Mouse (Mus musculus): ENCODE data around the gene Pnp. TPM values are rescaled to one million over a fixed set of nuclear protein-coding genes. Genes with fewer than 3 reads are reported as not detected.

The Pnp gene
- 21.0 and 25.1 TPM in 2 replicates for polyA plus RNA-seq (2012; rRNA removed)

GRCm38 (mm10) chr14:50930754-50931492 is at the start of gene Pnp, which contains the start of gene Pip4p1:
TSS of gene Pnp (plus strand) at chr14:50931082.
TSS of gene Pip4p1 (minus strand) at chr14:50930856.
- DNase-seq, result peak; percentile 99 to 100

GRCm38 (mm10) chr14:50891621-50892020 is 39.3 kb upstream of the Pnp start:
- TF ChIP-seq POLR2A (IDR thresholded peaks at IDR 0.05; ENCODE audit: borderline replicate concordance, insufficient read depth, low read length), result no peak
- no peak for TF ChIP-seq CTCF (IDR thresholded peaks at IDR 0.05; ENCODE audit: borderline replicate concordance, insufficient read depth, low read depth, low read length)
- no peak overlapping the region for H3K27ac ChIP-seq (ENCODE audit: insufficient read depth, low read length)
- H3K27me3 ChIP-seq (ENCODE audit: control insufficient read depth, insufficient read depth, low read length), result no peaks in the 10 kb centered on the region
- H3K4me1 ChIP-seq (ENCODE audit: control insufficient read depth, insufficient read depth, low read length), result peaks cover 14% of the 10 kb centered on the region
- H3K4me3 ChIP-seq (replicated peaks; ENCODE audit: insufficient read depth, low read depth, low read length), result no peak overlapping the region
- 94% methylated on average over 8 of the region's 8 CpGs for WGBS
- DNase-seq, result no peak

More at GRCm38 (mm10) chr14:50930754-50931492, at the start of gene Pnp, which contains the start of gene Pip4p1:
- Histone ChIP-seq H3K27me3 (ENCODE audit: control insufficient read depth, insufficient read depth, low read length) (no peaks in the 10 kb centered on the region), H3K4me1 (ENCODE audit: control insufficient read depth, insufficient read depth, low read length) (no peaks in the 10 kb centered on the region), H3K4me3 (replicated peaks; ENCODE audit: insufficient read depth, low read depth, low read length) (peak within 1 kb of the TSS; percentile 82), H3K27ac (ENCODE audit: insufficient read depth, low read length) (peak within 1 kb of the TSS; percentile 69)
- TF ChIP-seq POLR2A (IDR thresholded peaks at IDR 0.05; ENCODE audit: borderline replicate concordance, insufficient read depth, low read length), result peak; percentile 74
- no peak for TF ChIP-seq CTCF (IDR thresholded peaks at IDR 0.05; ENCODE audit: borderline replicate concordance, insufficient read depth, low read depth, low read length)
- WGBS, result under 1% methylated on average over 68 of the region's 68 CpGs

GRCm38 (mm10) chr14:50892091-50892490 is 38.8 kb upstream of the Pnp start:
- H3K27me3 ChIP-seq (ENCODE audit: control insufficient read depth, insufficient read depth, low read length), result no peaks in the 10 kb centered on the region
- no peak for TF ChIP-seq CTCF (IDR thresholded peaks at IDR 0.05; ENCODE audit: borderline replicate concordance, insufficient read depth, low read depth, low read length)
- TF ChIP-seq POLR2A (IDR thresholded peaks at IDR 0.05; ENCODE audit: borderline replicate concordance, insufficient read depth, low read length), result no peak
- WGBS, result 88% methylated on average over 7 of the region's 7 CpGs

GRCm38 (mm10) chr14:50892541-50893459 is 38.1 kb upstream of the Pnp start:
- Histone ChIP-seq H3K4me3 (replicated peaks; ENCODE audit: insufficient read depth, low read depth, low read length) (no peak overlapping the region), H3K4me1 (ENCODE audit: control insufficient read depth, insufficient read depth, low read length) (peaks cover 19% of the 10 kb centered on the region), H3K27me3 (ENCODE audit: control insufficient read depth, insufficient read depth, low read length) (no peaks in the 10 kb centered on the region), H3K27ac (ENCODE audit: insufficient read depth, low read length) (no peak overlapping the region)
- TF ChIP-seq CTCF (IDR thresholded peaks at IDR 0.05; ENCODE audit: borderline replicate concordance, insufficient read depth, low read depth, low read length), result no peak
- TF ChIP-seq POLR2A (IDR thresholded peaks at IDR 0.05; ENCODE audit: borderline replicate concordance, insufficient read depth, low read length), result no peak
- 55% methylated on average over 22 of the region's 22 CpGs for WGBS
- DNase-seq, result peak in 1 of 2 experiments; percentile 36

More at GRCm38 (mm10) chr14:50892091-50892490, 38.8 kb upstream of the Pnp start:
- no peak overlapping the region for H3K27ac ChIP-seq (ENCODE audit: insufficient read depth, low read length)
- DNase-seq, result no peak
- no peak overlapping the region for H3K4me3 ChIP-seq (replicated peaks; ENCODE audit: insufficient read depth, low read depth, low read length)
- H3K4me1 ChIP-seq (ENCODE audit: control insufficient read depth, insufficient read depth, low read length), result peaks cover 14% of the 10 kb centered on the region

GRCm38 (mm10) chr14:50895407-50895806 is 35.5 kb upstream of the Pnp start:
- TF ChIP-seq POLR2A (IDR thresholded peaks at IDR 0.05; ENCODE audit: borderline replicate concordance, insufficient read depth, low read length), result no peak
- TF ChIP-seq CTCF (IDR thresholded peaks at IDR 0.05; ENCODE audit: borderline replicate concordance, insufficient read depth, low read depth, low read length), result no peak
- Histone ChIP-seq H3K4me1 (ENCODE audit: control insufficient read depth, insufficient read depth, low read length) (peaks cover 20% of the 10 kb centered on the region), H3K27me3 (ENCODE audit: control insufficient read depth, insufficient read depth, low read length) (no peaks in the 10 kb centered on the region), H3K27ac (ENCODE audit: insufficient read depth, low read length) (peak overlapping the region; percentile 91; the same call in 1 of the 2 replicates), H3K4me3 (replicated peaks; ENCODE audit: insufficient read depth, low read depth, low read length) (peak overlapping the region; percentile 76)
- peak; percentile 13 to 36 for DNase-seq

- Histone ChIP-seq H3K27ac (ENCODE audit: insufficient read depth, low read length) (peak overlapping the region; percentile 97), H3K4me3 (replicated peaks; ENCODE audit: insufficient read depth, low read depth, low read length) (peak overlapping the region; percentile 76), H3K27me3 (ENCODE audit: control insufficient read depth, insufficient read depth, low read length) (no peaks in the 10 kb centered on the region), H3K4me1 (ENCODE audit: control insufficient read depth, insufficient read depth, low read length) (peaks cover 20% of the 10 kb centered on the region)
- DNase-seq, result peak; percentile 85 to 87
- WGBS, result 2% methylated on average over 19 of the region's 19 CpGs
- TF ChIP-seq CTCF (IDR thresholded peaks at IDR 0.05; ENCODE audit: borderline replicate concordance, insufficient read depth, low read depth, low read length), result no peak
- TF ChIP-seq POLR2A (IDR thresholded peaks at IDR 0.05; ENCODE audit: borderline replicate concordance, insufficient read depth, low read length), result peak; percentile 35; the same call in 1 of the 2 replicates
Observed at GRCm38 (mm10) chr14:50895985-50896746, 34.7 kb upstream of the Pnp start.
